Mouse (Mus musculus): ENCODE data around the gene Tcap.

DNA sequence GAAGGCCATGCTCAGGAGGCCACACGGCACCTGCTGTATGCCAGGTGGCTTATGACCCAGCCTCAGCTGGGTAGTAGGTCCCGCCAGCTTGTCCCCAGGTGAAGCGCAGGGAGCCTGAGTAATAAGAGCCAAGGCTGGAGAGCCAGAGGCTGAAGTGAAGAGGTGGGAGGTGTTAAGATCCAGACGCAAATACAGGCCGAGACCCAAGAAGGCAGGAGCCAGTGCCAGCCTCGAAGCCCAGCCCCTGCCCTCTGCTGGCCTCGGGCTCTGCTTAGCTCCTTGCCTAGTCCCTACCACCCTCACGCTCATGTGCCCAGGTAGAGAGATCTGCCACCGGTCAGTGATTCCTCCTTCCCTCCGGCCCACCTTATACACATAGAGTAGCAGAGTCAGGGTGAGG is 4.7 kb downstream of the Tcap start:
- TF ChIP-seq POLR2A (IDR thresholded peaks at IDR 0.05; ENCODE audit: insufficient read depth, low read length): no peak
- TF ChIP-seq CTCF (IDR thresholded peaks at IDR 0.05; ENCODE audit: low read depth, low read length): no peak
- no peak for TF ChIP-seq EP300 (IDR thresholded peaks at IDR 0.05; ENCODE audit: insufficient read depth, low read depth, low read length)

Measured in ES-Bruce4 (cell line).